Mouse (Mus musculus): ENCODE measurements around the gene Thbs3. TPM values are rescaled to one million over a fixed set of nuclear protein-coding genes. Genes with fewer than 3 reads are reported as not detected.

Gene Thbs3
- polyA plus RNA-seq, 1 experiment = not detected

- TF ChIP-seq POLR2A (IDR thresholded peaks at IDR 0.05; ENCODE audit: insufficient read depth, low read depth, low read length) (peak; percentile 84), CTCF (IDR thresholded peaks at IDR 0.05; ENCODE audit: insufficient read depth, low read depth, low read length) (no peak)
- Histone ChIP-seq H3K27ac (ENCODE audit: insufficient read depth, low read depth, low read length) (peak within 1 kb of the TSS; percentile 49), H3K4me1 (ENCODE audit: control insufficient read depth, insufficient read depth, low read length) (peaks cover 24% of the 10 kb centered on the region), H3K4me3 (ENCODE audit: insufficient read depth, low read depth, low read length) (peak within 1 kb of the TSS; percentile 72)
- WGBS = 1% methylated on average over 39 of the region's 39 CpGs
Measured at GRCm38 (mm10) chr3:89270051-89270755, 55.2 kb downstream of the Thbs3 start, which contains the start of gene Slc50a1. Gene Slc50a1, minus strand, starts transcription at chr3:89270570.

- Histone ChIP-seq H3K27ac (ENCODE audit: insufficient read depth, low read depth, low read length) (no peak overlapping the region), H3K4me3 (ENCODE audit: insufficient read depth, low read depth, low read length) (no peak overlapping the region), H3K4me1 (ENCODE audit: control insufficient read depth, insufficient read depth, low read length) (peaks cover 24% of the 10 kb centered on the region)
- TF ChIP-seq POLR2A (IDR thresholded peaks at IDR 0.05; ENCODE audit: insufficient read depth, low read depth, low read length) = no peak
- no peak for TF ChIP-seq CTCF (IDR thresholded peaks at IDR 0.05; ENCODE audit: insufficient read depth, low read depth, low read length)
- 34% methylated on average over 6 of the region's 6 CpGs for WGBS
Measured at GRCm38 (mm10) chr3:89270891-89271290, 55.9 kb downstream of the Thbs3 start.

- TF ChIP-seq CTCF (IDR thresholded peaks at IDR 0.05; ENCODE audit: insufficient read depth, low read depth, low read length) (no peak), POLR2A (IDR thresholded peaks at IDR 0.05; ENCODE audit: insufficient read depth, low read depth, low read length) (no peak)
- Histone ChIP-seq H3K4me3 (ENCODE audit: insufficient read depth, low read depth, low read length) (no peak overlapping the region), H3K27ac (ENCODE audit: insufficient read depth, low read depth, low read length) (no peak overlapping the region), H3K4me1 (ENCODE audit: control insufficient read depth, insufficient read depth, low read length) (peaks cover 24% of the 10 kb centered on the region)
- WGBS = 67% methylated on average over 6 of the region's 6 CpGs
Measured at GRCm38 (mm10) chr3:89271760-89272159, 56.8 kb downstream of the Thbs3 start.

GRCm38 (mm10) chr3:89276061-89276460 is 61.1 kb downstream of the Thbs3 start:
- Histone ChIP-seq H3K4me3 (ENCODE audit: insufficient read depth, low read depth, low read length) (no peak overlapping the region), H3K4me1 (ENCODE audit: control insufficient read depth, insufficient read depth, low read length) (peaks cover 22% of the 10 kb centered on the region), H3K27ac (ENCODE audit: insufficient read depth, low read depth, low read length) (no peak overlapping the region)
- no peak for TF ChIP-seq CTCF (IDR thresholded peaks at IDR 0.05; ENCODE audit: insufficient read depth, low read depth, low read length)
- no peak for TF ChIP-seq POLR2A (IDR thresholded peaks at IDR 0.05; ENCODE audit: insufficient read depth, low read depth, low read length)
- 92% methylated on average over 13 of the region's 13 CpGs for WGBS

Other genes starting within 250 kb of the Thbs3 start
- not detected in 2 replicates for gene Rusc1, start 121.9 kb upstream of the Thbs3 start, polyA plus RNA-seq (2012; ENCODE audit: insufficient read depth, insufficient read length, low replicate concordance, missing spikeins)
- gene Gm43738, start 114.1 kb upstream of the Thbs3 start, polyA plus RNA-seq (2012; ENCODE audit: insufficient read depth, insufficient read length, low replicate concordance, missing spikeins) = not detected in 2 replicates
- gene Fdps, start 113.2 kb upstream of the Thbs3 start, polyA plus RNA-seq (2012; ENCODE audit: insufficient read depth, insufficient read length, low replicate concordance, missing spikeins) = not detected in 2 replicates
- gene Pklr, start 79.0 kb upstream of the Thbs3 start, polyA plus RNA-seq (2012; ENCODE audit: insufficient read depth, insufficient read length, low replicate concordance, missing spikeins) = not detected in 2 replicates
- gene Hcn3, start 55.0 kb upstream of the Thbs3 start, polyA plus RNA-seq (2012; ENCODE audit: insufficient read depth, insufficient read length, low replicate concordance, missing spikeins) = not detected in 2 replicates
- gene Clk2, start 50.4 kb upstream of the Thbs3 start, polyA plus RNA-seq (2012; ENCODE audit: insufficient read depth, insufficient read length, low replicate concordance, missing spikeins) = not detected in 2 replicates
- not detected in 2 replicates for gene Scamp3, start 37.7 kb upstream of the Thbs3 start, polyA plus RNA-seq (2012; ENCODE audit: insufficient read depth, insufficient read length, low replicate concordance, missing spikeins)
- not detected in 2 replicates for gene Fam189b, start 32.0 kb upstream of the Thbs3 start, polyA plus RNA-seq (2012; ENCODE audit: insufficient read depth, insufficient read length, low replicate concordance, missing spikeins)
- gene Gba, start 12.3 kb upstream of the Thbs3 start, polyA plus RNA-seq (2012; ENCODE audit: insufficient read depth, insufficient read length, low replicate concordance, missing spikeins) = not detected in 2 replicates
- not detected in 2 replicates for gene Mtx1, start 11.9 kb downstream of the Thbs3 start, polyA plus RNA-seq (2012; ENCODE audit: insufficient read depth, insufficient read length, low replicate concordance, missing spikeins)
- gene Muc1, start 13.9 kb downstream of the Thbs3 start, polyA plus RNA-seq (2012; ENCODE audit: insufficient read depth, insufficient read length, low replicate concordance, missing spikeins) = not detected in 2 replicates
- not detected in 2 replicates for gene Krtcap2, start 30.8 kb downstream of the Thbs3 start, polyA plus RNA-seq (2012; ENCODE audit: insufficient read depth, insufficient read length, low replicate concordance, missing spikeins)
- not detected in 2 replicates for gene Trim46, start 31.1 kb downstream of the Thbs3 start, polyA plus RNA-seq (2012; ENCODE audit: insufficient read depth, insufficient read length, low replicate concordance, missing spikeins)
- gene Dpm3, start 44.2 kb downstream of the Thbs3 start, polyA plus RNA-seq (2012; ENCODE audit: insufficient read depth, insufficient read length, low replicate concordance, missing spikeins) = not detected in 2 replicates
- not detected in 2 replicates for gene Slc50a1, start 55.4 kb downstream of the Thbs3 start, polyA plus RNA-seq (2012; ENCODE audit: insufficient read depth, insufficient read length, low replicate concordance, missing spikeins)
- not detected in 2 replicates for gene Efna1, start 66.0 kb downstream of the Thbs3 start, polyA plus RNA-seq (2012; ENCODE audit: insufficient read depth, insufficient read length, low replicate concordance, missing spikeins)
- gene Efna3, start 107.8 kb downstream of the Thbs3 start, polyA plus RNA-seq (2012; ENCODE audit: insufficient read depth, insufficient read length, low replicate concordance, missing spikeins) = not detected in 2 replicates
- not detected in 2 replicates for gene Efna4, start 122.8 kb downstream of the Thbs3 start, polyA plus RNA-seq (2012; ENCODE audit: insufficient read depth, insufficient read length, low replicate concordance, missing spikeins)
- not detected in 2 replicates for gene Adam15, start 134.8 kb downstream of the Thbs3 start, polyA plus RNA-seq (2012; ENCODE audit: insufficient read depth, insufficient read length, low replicate concordance, missing spikeins)
- not detected in 2 replicates for gene Dcst2, start 146.8 kb downstream of the Thbs3 start, polyA plus RNA-seq (2012; ENCODE audit: insufficient read depth, insufficient read length, low replicate concordance, missing spikeins)
- gene Dcst1, start 150.1 kb downstream of the Thbs3 start, polyA plus RNA-seq (2012; ENCODE audit: insufficient read depth, insufficient read length, low replicate concordance, missing spikeins) = not detected in 2 replicates
- not detected in 2 replicates for gene Zbtb7b, start 179.6 kb downstream of the Thbs3 start, polyA plus RNA-seq (2012; ENCODE audit: insufficient read depth, insufficient read length, low replicate concordance, missing spikeins)
- not detected in 2 replicates for gene Lenep, start 187.6 kb downstream of the Thbs3 start, polyA plus RNA-seq (2012; ENCODE audit: insufficient read depth, insufficient read length, low replicate concordance, missing spikeins)
- gene Flad1, start 196.7 kb downstream of the Thbs3 start, polyA plus RNA-seq (2012; ENCODE audit: insufficient read depth, insufficient read length, low replicate concordance, missing spikeins) = not detected in 2 replicates
- not detected in 2 replicates for gene Cks1b, start 203.2 kb downstream of the Thbs3 start, polyA plus RNA-seq (2012; ENCODE audit: insufficient read depth, insufficient read length, low replicate concordance, missing spikeins)
- gene Shc1, start 203.3 kb downstream of the Thbs3 start, polyA plus RNA-seq (2012; ENCODE audit: insufficient read depth, insufficient read length, low replicate concordance, missing spikeins) = not detected in 2 replicates
- gene Pygo2, start 215.0 kb downstream of the Thbs3 start, polyA plus RNA-seq (2012; ENCODE audit: insufficient read depth, insufficient read length, low replicate concordance, missing spikeins) = not detected in 2 replicates
- not detected in 2 replicates for gene Pbxip1, start 221.5 kb downstream of the Thbs3 start, polyA plus RNA-seq (2012; ENCODE audit: insufficient read depth, insufficient read length, low replicate concordance, missing spikeins)
- not detected in 2 replicates for gene Pmvk, start 239.4 kb downstream of the Thbs3 start, polyA plus RNA-seq (2012; ENCODE audit: insufficient read depth, insufficient read length, low replicate concordance, missing spikeins)